Mouse (Mus musculus): ENCODE measurements at regions not wholly inside any gene's neighbourhood (a gene's known extent, or its start where the extent isn't known, plus 50 kb on each side); places are given as distances from the start of the nearest gene placed in this dataset.

DNA sequence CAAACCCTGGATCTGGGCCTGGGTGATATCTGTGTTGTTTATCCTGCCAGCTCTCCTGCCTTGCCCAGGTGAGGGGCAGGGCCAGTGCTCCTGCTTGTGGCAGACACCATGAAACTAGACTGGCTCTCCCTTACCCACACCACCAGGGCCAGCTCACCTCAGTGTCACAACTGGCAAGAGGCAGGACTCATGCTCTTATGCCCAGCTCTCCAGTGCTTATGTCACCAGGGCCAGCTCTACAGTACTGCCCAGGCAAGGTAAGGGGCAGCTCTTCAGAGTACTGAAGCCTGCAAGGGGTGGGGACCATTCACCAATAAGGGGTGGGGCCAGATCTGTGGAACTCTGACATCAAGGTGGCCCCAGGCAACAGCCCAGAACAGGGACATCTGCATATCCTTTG, 52.7 kb upstream of the Kiz start:
- TF ChIP-seq CTCF (IDR thresholded peaks at IDR 0.05; ENCODE audit: low read depth) (no peak), EP300 (IDR thresholded peaks at IDR 0.05; ENCODE audit: low read depth) (no peak)

Data from liver, embryonic 14.5 days (tissue).